Mouse (Mus musculus) embryonic facial prominence, embryonic 14.5 days (tissue): ENCODE results near the gene Mus81. TPM values are rescaled to one million over a fixed set of nuclear protein-coding genes. Genes with fewer than 3 reads are reported as not detected.

Experiments used
- ATAC-seq: fragments of 200-750 bp; cut with Nextera tagmentation; 2 replicates; pipeline ENCODE4 v1.8.0; 2017; ENCODE audit warnings: low read depth, moderate number of reproducible peaks, moderate TSS enrichment
- DNase-seq: peaks from one replicate; pipeline ENCODE4 v3.0.0-alpha.2; 2015; ENCODE audit warnings: low spot score
- H3K27ac ChIP-seq: fragments of 300-500 bp; sonication (generic); replicated peaks from 2 replicates; pipeline ENCODE4 v1.5.1; 2014; ENCODE audit warnings: low read depth, mild to moderate bottlenecking, low read length, moderate library complexity
- H3K27me3 ChIP-seq: fragments of 300-500 bp; sonication (generic); replicated peaks from 2 replicates; pipeline ENCODE4 v1.6.1; 2014; ENCODE audit warnings: low read length; ENCODE audit not compliant: control insufficient read depth, insufficient read depth
- H3K36me3 ChIP-seq: fragments of 300-500 bp; sonication (generic); 2 replicates; pipeline ENCODE4 v1.6.1; 2014; ENCODE audit warnings: low read length, mixed read lengths; ENCODE audit not compliant: control insufficient read depth, insufficient read depth
- H3K4me1 ChIP-seq: fragments of 300-500 bp; sonication (generic); 2 replicates; pipeline ENCODE4 v1.6.1; 2014; ENCODE audit warnings: antibody characterized with exemption, low read length; ENCODE audit not compliant: control insufficient read depth, insufficient read depth
- H3K4me2 ChIP-seq: fragments of 300-500 bp; sonication (generic); 2 replicates; pipeline ENCODE4 v1.6.1; 2014; ENCODE audit warnings: low read depth, mild to moderate bottlenecking, low read length, moderate library complexity, mixed read lengths
- H3K4me3 ChIP-seq: fragments of 300-500 bp; sonication (generic); 2 replicates; pipeline ENCODE4 v1.5.1; 2014; ENCODE audit warnings: low read depth, mild to moderate bottlenecking, low read length
- H3K9ac ChIP-seq: fragments of 300-500 bp; sonication (generic); 2 replicates; pipeline ENCODE4 v1.6.1; 2014; ENCODE audit warnings: low read depth, mild to moderate bottlenecking, low read length, moderate library complexity, mixed read lengths
- H3K9me3 ChIP-seq: fragments of 300-500 bp; sonication (generic); 2 replicates; pipeline ENCODE4 v1.6.1; 2016; ENCODE audit warnings: low read length; ENCODE audit not compliant: control insufficient read depth
- WGBS: fragments of 180-500 bp; shearing (Covaris S2); extraction: QIAGEN DNeasy Blood & Tissue Kit; methylation state at CpG from one replicate; pipeline ENCODE4 v1.1.7; 2014; 5-methylcytosine and 5-hydroxymethylcytosine counted together
- polyA plus RNA-seq: library from polyadenylated mRNA; unstranded; fragments of >200 nt; fragmentation: Nextera tagmentation; extraction: Ambion mirVana; gene quantifications from 2 replicates; pipeline ENCODE4 v1.2.1, GENCODE M21; 2014

Gene Mus81
- polyA plus RNA-seq, 1 experiment from 2014 or later = 39.6 TPM

GRCm38 (mm10) chr19:5480016-5480415 is 8.2 kb downstream of the Mus81 start:
- WGBS = 88% methylated on average over 10 of the region's 10 CpGs
- Histone ChIP-seq H3K27ac (no peak overlapping the region), H3K36me3 (peaks cover 88% of the 10 kb centered on the region), H3K27me3 (no peaks in the 10 kb centered on the region), H3K4me2 (no peak overlapping the region), H3K4me1 (peaks cover 6% of the 10 kb centered on the region; the same call in 1 of the 2 replicates), H3K9ac (no peak overlapping the region), H3K9me3 (no peaks in the 10 kb centered on the region), H3K4me3 (no peak overlapping the region)
- ATAC-seq (no peak), DNase-seq (no peak)

DNA sequence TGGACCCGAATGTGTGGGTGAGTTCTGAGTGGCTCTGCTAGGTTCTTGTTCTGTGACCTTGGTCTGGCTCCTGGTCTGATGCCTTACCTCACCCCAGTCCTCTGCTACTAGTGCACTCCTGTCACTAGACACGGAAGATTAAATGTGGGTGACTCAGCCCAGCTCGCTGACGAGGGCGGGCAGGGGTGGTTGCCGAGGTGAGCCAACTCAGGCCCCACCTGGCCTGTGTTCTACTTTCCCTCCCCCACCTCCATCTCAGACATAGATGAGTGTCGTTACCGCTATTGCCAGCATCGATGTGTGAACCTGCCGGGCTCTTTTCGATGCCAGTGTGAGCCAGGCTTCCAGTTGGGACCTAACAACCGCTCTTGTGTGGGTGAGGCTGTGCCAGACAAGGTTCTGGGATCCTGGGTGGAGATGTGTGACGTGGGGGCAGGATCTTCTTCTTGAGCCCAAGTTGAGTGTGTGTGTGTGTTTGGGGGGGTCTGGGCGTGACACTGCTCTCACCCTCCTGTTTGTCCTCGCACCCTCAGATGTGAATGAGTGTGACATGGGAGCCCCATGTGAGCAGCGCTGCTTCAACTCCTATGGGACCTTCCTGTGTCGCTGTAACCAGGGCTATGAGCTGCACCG is 10.4 kb downstream of the Mus81 start:
- no peak overlapping the region for H3K4me2 ChIP-seq
- H3K4me1 ChIP-seq = peaks cover 10% of the 10 kb centered on the region
- H3K4me3 ChIP-seq = no peak overlapping the region
- ATAC-seq (no peak), DNase-seq (no peak)
- WGBS = 90% methylated on average over 18 of the region's 18 CpGs
- no peaks in the 10 kb centered on the region for H3K9me3 ChIP-seq
- H3K27ac ChIP-seq = no peak overlapping the region
- H3K9ac ChIP-seq = no peak overlapping the region
- peaks cover 66% of the 10 kb centered on the region for H3K36me3 ChIP-seq
- H3K27me3 ChIP-seq = no peaks in the 10 kb centered on the region

GRCm38 (mm10) chr19:5477004-5477667 is 11.1 kb downstream of the Mus81 start:
- no peak overlapping the region for H3K9ac ChIP-seq
- no peak overlapping the region for H3K4me2 ChIP-seq
- ATAC-seq (no peak), DNase-seq (no peak)
- H3K4me3 ChIP-seq = no peak overlapping the region
- 86% methylated on average over 10 of the region's 10 CpGs for WGBS
- H3K27me3 ChIP-seq = no peaks in the 10 kb centered on the region
- no peak overlapping the region for H3K27ac ChIP-seq
- H3K9me3 ChIP-seq = no peaks in the 10 kb centered on the region
- peaks cover 10% of the 10 kb centered on the region for H3K4me1 ChIP-seq
- H3K36me3 ChIP-seq = peaks cover 59% of the 10 kb centered on the region

GRCm38 (mm10) chr19:5475069-5475714 is 13.0 kb downstream of the Mus81 start:
- Histone ChIP-seq H3K9me3 (no peaks in the 10 kb centered on the region), H3K9ac (peak overlapping the region; percentile 87), H3K36me3 (peaks cover 40% of the 10 kb centered on the region), H3K4me2 (peak overlapping the region; percentile 82), H3K27ac (peak overlapping the region; percentile 85), H3K4me3 (peak overlapping the region; percentile 73), H3K4me1 (peaks cover 10% of the 10 kb centered on the region), H3K27me3 (no peaks in the 10 kb centered on the region)
- no peak for DNase-seq
- no peak for ATAC-seq
- WGBS = 15% methylated on average over 13 of the region's 13 CpGs

DNA sequence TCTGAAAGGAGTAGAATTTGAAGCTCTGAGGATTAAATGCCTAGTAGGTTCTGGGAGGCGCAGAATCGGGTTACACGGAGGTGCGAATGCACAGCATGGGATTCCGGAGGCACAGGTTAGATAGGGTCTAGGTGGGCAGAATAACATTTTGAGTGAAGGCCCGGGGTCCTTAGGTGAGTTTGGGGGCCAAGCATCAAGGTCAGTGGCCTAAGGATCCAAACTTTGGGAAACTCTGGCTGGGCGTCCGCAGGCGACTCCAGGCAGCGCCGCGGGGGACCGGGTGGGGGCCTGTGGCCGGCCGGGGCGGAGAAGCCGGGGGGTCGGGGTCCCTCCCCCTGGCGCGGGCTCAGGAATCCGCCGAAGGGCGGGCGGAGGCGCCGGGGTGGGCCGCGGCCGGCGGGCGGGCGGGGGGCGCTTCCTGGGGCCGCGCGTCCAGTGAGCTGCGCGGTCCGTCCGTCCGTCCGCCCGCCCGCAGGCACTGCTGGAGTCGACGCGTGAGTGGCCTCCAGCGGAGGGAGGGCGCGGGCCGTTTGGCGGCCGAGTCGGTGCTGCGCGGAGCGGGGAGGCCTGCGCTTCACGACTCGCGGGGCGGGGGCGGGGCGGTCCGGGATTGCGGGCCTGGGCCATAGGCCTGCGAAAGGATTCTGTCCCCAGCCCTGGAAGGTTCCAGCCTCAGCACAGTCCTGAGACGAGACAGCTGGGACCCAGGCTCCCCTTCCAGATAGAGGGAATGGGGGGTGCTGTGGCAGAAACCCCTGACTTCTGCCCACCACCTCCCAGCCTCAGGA is 13.7 kb downstream of the Mus81 start:
- no peaks in the 10 kb centered on the region for H3K9me3 ChIP-seq
- ATAC-seq (peak; percentile 70), DNase-seq (peak; percentile 58)
- H3K27me3 ChIP-seq = no peaks in the 10 kb centered on the region
- WGBS = 1% methylated on average over 20 of the region's 68 CpGs
- peak overlapping the region; percentile 87 for H3K9ac ChIP-seq
- H3K4me3 ChIP-seq = peak overlapping the region; percentile 73
- peaks cover 33% of the 10 kb centered on the region for H3K36me3 ChIP-seq
- H3K4me1 ChIP-seq = peaks cover 10% of the 10 kb centered on the region
- H3K4me2 ChIP-seq = peak overlapping the region; percentile 82
- H3K27ac ChIP-seq = peak overlapping the region; percentile 85

DNA sequence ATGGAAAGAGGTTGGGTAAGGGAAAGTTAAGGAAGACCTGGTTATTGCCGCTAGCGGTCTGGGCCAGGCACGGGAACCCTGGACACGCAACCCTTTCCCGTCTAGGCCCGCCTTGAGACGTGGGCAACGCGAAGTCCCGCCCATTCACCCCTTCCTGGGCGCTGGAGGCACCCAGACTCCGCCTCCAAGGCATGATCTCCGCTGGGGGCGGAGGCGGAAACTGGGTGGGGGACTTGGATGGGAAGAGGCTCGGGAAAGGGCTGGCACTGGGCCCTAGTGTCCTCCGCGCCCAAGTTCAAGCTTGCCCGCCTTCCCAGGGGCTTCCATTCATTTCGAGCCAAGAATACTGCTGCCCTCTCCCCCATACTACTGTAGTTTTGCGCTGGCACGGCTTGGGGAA is 14.5 kb downstream of the Mus81 start, which contains the start of gene Efemp2:
TSS of gene Efemp2 (plus strand) at position 235 of the 400 bp plus-strand sequence.
- H3K27ac ChIP-seq = peak within 1 kb of the TSS; percentile 85
- peaks cover 25% of the 10 kb centered on the region for H3K36me3 ChIP-seq
- H3K4me3 ChIP-seq = peak within 1 kb of the TSS; percentile 73
- H3K4me1 ChIP-seq = peaks cover 10% of the 10 kb centered on the region
- ATAC-seq = peak; percentile 73
- H3K9me3 ChIP-seq = no peaks in the 10 kb centered on the region
- peak; percentile 95 for DNase-seq
- WGBS = 2% methylated on average over 16 of the region's 22 CpGs
- H3K27me3 ChIP-seq = no peaks in the 10 kb centered on the region
- H3K9ac ChIP-seq = peak within 1 kb of the TSS; percentile 87
- peak within 1 kb of the TSS; percentile 82 for H3K4me2 ChIP-seq

- Histone ChIP-seq H3K9ac (no peak overlapping the region), H3K36me3 (peaks cover 19% of the 10 kb centered on the region), H3K9me3 (no peaks in the 10 kb centered on the region), H3K4me1 (peaks cover 10% of the 10 kb centered on the region), H3K4me2 (0 out of 2 replicates have a peak overlapping the region, but pooled peaks have one; percentile 82), H3K27ac (peak overlapping the region; percentile 85; the same call in 1 of the 2 replicates), H3K27me3 (no peaks in the 10 kb centered on the region), H3K4me3 (no peak overlapping the region)
- no peak for DNase-seq
- ATAC-seq = no peak
- WGBS = 77% methylated on average over 3 of the region's 3 CpGs
Measured at GRCm38 (mm10) chr19:5472857-5473256, 15.3 kb downstream of the Mus81 start.

GRCm38 (mm10) chr19:5471846-5472245 is 16.4 kb downstream of the Mus81 start:
- Histone ChIP-seq H3K9ac (0 out of 2 replicates have a peak overlapping the region, but pooled peaks have one; percentile 46), H3K4me2 (no peak overlapping the region), H3K4me1 (peaks cover 10% of the 10 kb centered on the region), H3K27ac (no peak overlapping the region), H3K27me3 (no peaks in the 10 kb centered on the region), H3K36me3 (peaks cover 20% of the 10 kb centered on the region), H3K9me3 (no peaks in the 10 kb centered on the region), H3K4me3 (no peak overlapping the region)
- DNase-seq (peak; percentile 48), ATAC-seq (no peak)
- 32% methylated on average over 5 of the region's 5 CpGs for WGBS
